Mouse (Mus musculus): Measurements from ENCODE around the gene Clic6. TPM values are rescaled to one million over a fixed set of nuclear protein-coding genes. Genes with fewer than 3 reads are reported as not detected.

Clic6 gene
- polyA plus RNA-seq, 1 experiment from 2014 or later = 0.60 TPM

GRCm38 (mm10) chr16:92478561-92479150 lies 6.9 kb upstream of the Clic6 start:
- H3K4me1 ChIP-seq (ENCODE audit: control insufficient read depth, low read depth, low read length) = peaks cover 5% of the 10 kb centered on the region; the same call in 1 of the 2 replicates
- H3K9ac ChIP-seq (ENCODE audit: low read depth, low read length) = no peak overlapping the region
- no peaks in the 10 kb centered on the region for H3K9me3 ChIP-seq (replicated peaks; ENCODE audit: control insufficient read depth, low read length)
- H3K4me3 ChIP-seq (ENCODE audit: low read depth, low read length) = no peak overlapping the region
- H3K27ac ChIP-seq (ENCODE audit: low read length) = no peak overlapping the region
- no peaks in the 10 kb centered on the region for H3K36me3 ChIP-seq (ENCODE audit: control insufficient read depth, insufficient read depth)
- H3K27me3 ChIP-seq (ENCODE audit: control insufficient read depth, insufficient read depth, low read depth, low read length) = peaks cover 23% of the 10 kb centered on the region
- 13% methylated on average over 23 of the region's 23 CpGs for WGBS (ENCODE audit: insufficient replicate concordance)
- ATAC-seq (ENCODE audit: low read depth) = no peak
- H3K4me2 ChIP-seq (ENCODE audit: low read depth, low read length) = no peak overlapping the region

- no peak overlapping the region for H3K9ac ChIP-seq (ENCODE audit: low read depth, low read length)
- no peaks in the 10 kb centered on the region for H3K9me3 ChIP-seq (replicated peaks; ENCODE audit: control insufficient read depth, low read length)
- H3K4me2 ChIP-seq (ENCODE audit: low read depth, low read length) = no peak overlapping the region
- H3K27me3 ChIP-seq (ENCODE audit: control insufficient read depth, insufficient read depth, low read depth, low read length) = no peaks in the 10 kb centered on the region; the same call in 1 of the 2 replicates
- WGBS (ENCODE audit: insufficient replicate concordance) = 66% methylated on average over 6 of the region's 6 CpGs
- H3K27ac ChIP-seq (ENCODE audit: low read length) = no peak overlapping the region
- no peaks in the 10 kb centered on the region for H3K36me3 ChIP-seq (ENCODE audit: control insufficient read depth, insufficient read depth)
- ATAC-seq (ENCODE audit: low read depth) = no peak
- peaks cover 7% of the 10 kb centered on the region for H3K4me1 ChIP-seq (ENCODE audit: control insufficient read depth, low read depth, low read length)
- H3K4me3 ChIP-seq (ENCODE audit: low read depth, low read length) = no peak overlapping the region
Measured at GRCm38 (mm10) chr16:92487086-92487485, 1.6 kb downstream of the Clic6 start.

GRCm38 (mm10) chr16:92487489-92487888 lies 2.0 kb downstream of the Clic6 start:
- ATAC-seq (ENCODE audit: low read depth) = peak; percentile 66
- WGBS (ENCODE audit: insufficient replicate concordance) = 22% methylated on average over 4 of the region's 4 CpGs
- Histone ChIP-seq H3K4me3 (ENCODE audit: low read depth, low read length) (no peak overlapping the region), H3K36me3 (ENCODE audit: control insufficient read depth, insufficient read depth) (no peaks in the 10 kb centered on the region), H3K27me3 (ENCODE audit: control insufficient read depth, insufficient read depth, low read depth, low read length) (no peaks in the 10 kb centered on the region; the same call in 1 of the 2 replicates), H3K9me3 (replicated peaks; ENCODE audit: control insufficient read depth, low read length) (no peaks in the 10 kb centered on the region), H3K4me2 (ENCODE audit: low read depth, low read length) (no peak overlapping the region), H3K27ac (ENCODE audit: low read length) (no peak overlapping the region), H3K4me1 (ENCODE audit: control insufficient read depth, low read depth, low read length) (peaks cover 11% of the 10 kb centered on the region), H3K9ac (ENCODE audit: low read depth, low read length) (no peak overlapping the region)

DNA sequence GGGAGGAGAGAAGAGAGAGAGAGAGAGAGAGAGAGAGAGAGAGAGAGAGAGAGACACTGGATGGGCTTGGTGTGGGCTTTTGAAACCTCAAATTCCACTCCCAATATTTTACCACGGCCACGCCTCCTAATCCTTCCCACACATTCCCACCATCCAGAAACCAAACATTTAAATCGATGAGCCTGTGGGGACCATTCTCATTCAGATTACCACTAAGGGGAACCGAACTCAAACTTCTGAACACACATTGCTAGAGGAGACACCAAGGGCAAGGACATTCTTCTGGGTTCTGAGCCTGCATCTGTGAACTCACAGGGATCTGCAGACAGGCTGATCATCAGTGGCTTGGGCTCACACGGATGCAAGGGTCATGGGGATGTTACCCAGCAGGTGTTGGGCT lies 2.9 kb downstream of the Clic6 start:
- no peak overlapping the region for H3K27ac ChIP-seq (ENCODE audit: low read length)
- H3K9me3 ChIP-seq (replicated peaks; ENCODE audit: control insufficient read depth, low read length) = no peaks in the 10 kb centered on the region
- H3K27me3 ChIP-seq (ENCODE audit: control insufficient read depth, insufficient read depth, low read depth, low read length) = no peaks in the 10 kb centered on the region
- no peak for ATAC-seq (ENCODE audit: low read depth)
- WGBS (ENCODE audit: insufficient replicate concordance) = 80% methylated on average over 5 of the region's 5 CpGs
- H3K4me2 ChIP-seq (ENCODE audit: low read depth, low read length) = no peak overlapping the region
- no peaks in the 10 kb centered on the region for H3K36me3 ChIP-seq (ENCODE audit: control insufficient read depth, insufficient read depth)
- H3K4me1 ChIP-seq (ENCODE audit: control insufficient read depth, low read depth, low read length) = peaks cover 17% of the 10 kb centered on the region
- H3K9ac ChIP-seq (ENCODE audit: low read depth, low read length) = no peak overlapping the region
- no peak overlapping the region for H3K4me3 ChIP-seq (ENCODE audit: low read depth, low read length)

GRCm38 (mm10) chr16:92489356-92489755 lies 3.8 kb downstream of the Clic6 start:
- no peaks in the 10 kb centered on the region for H3K27me3 ChIP-seq (ENCODE audit: control insufficient read depth, insufficient read depth, low read depth, low read length)
- no peak overlapping the region; the same call in 1 of the 2 replicates for H3K9ac ChIP-seq (ENCODE audit: low read depth, low read length)
- H3K4me3 ChIP-seq (ENCODE audit: low read depth, low read length) = no peak overlapping the region
- no peaks in the 10 kb centered on the region for H3K36me3 ChIP-seq (ENCODE audit: control insufficient read depth, insufficient read depth)
- ATAC-seq (ENCODE audit: low read depth) = peak; percentile 70
- no peaks in the 10 kb centered on the region for H3K9me3 ChIP-seq (replicated peaks; ENCODE audit: control insufficient read depth, low read length)
- H3K4me2 ChIP-seq (ENCODE audit: low read depth, low read length) = peak overlapping the region; percentile 10; the same call in 1 of the 2 replicates
- H3K27ac ChIP-seq (ENCODE audit: low read length) = peak overlapping the region; percentile 29; the same call in 1 of the 2 replicates
- 21% methylated on average over 9 of the region's 9 CpGs for WGBS (ENCODE audit: insufficient replicate concordance)
- peaks cover 25% of the 10 kb centered on the region for H3K4me1 ChIP-seq (ENCODE audit: control insufficient read depth, low read depth, low read length)

- Histone ChIP-seq H3K4me2 (ENCODE audit: low read depth, low read length) (peak overlapping the region; percentile 66), H3K9ac (ENCODE audit: low read depth, low read length) (no peak overlapping the region), H3K27me3 (ENCODE audit: control insufficient read depth, insufficient read depth, low read depth, low read length) (peaks cover 47% of the 10 kb centered on the region), H3K4me3 (ENCODE audit: low read depth, low read length) (peak overlapping the region; percentile 46), H3K36me3 (ENCODE audit: control insufficient read depth, insufficient read depth) (no peaks in the 10 kb centered on the region), H3K27ac (ENCODE audit: low read length) (no peak overlapping the region), H3K9me3 (replicated peaks; ENCODE audit: control insufficient read depth, low read length) (no peaks in the 10 kb centered on the region), H3K4me1 (ENCODE audit: control insufficient read depth, low read depth, low read length) (peaks cover 15% of the 10 kb centered on the region)
- WGBS (ENCODE audit: insufficient replicate concordance) = 11% methylated on average over 26 of the region's 26 CpGs
- ATAC-seq (ENCODE audit: low read depth) = no peak
Measured at GRCm38 (mm10) chr16:92497851-92498588, 12.5 kb downstream of the Clic6 start.

GRCm38 (mm10) chr16:92498589-92498981 lies 13.0 kb downstream of the Clic6 start:
- no peak for ATAC-seq (ENCODE audit: low read depth)
- no peaks in the 10 kb centered on the region for H3K36me3 ChIP-seq (ENCODE audit: control insufficient read depth, insufficient read depth)
- no peak overlapping the region for H3K27ac ChIP-seq (ENCODE audit: low read length)

GRCm38 (mm10) chr16:92499324-92499723 lies 13.8 kb downstream of the Clic6 start:
- no peaks in the 10 kb centered on the region for H3K36me3 ChIP-seq (ENCODE audit: control insufficient read depth, insufficient read depth)
- peaks cover 47% of the 10 kb centered on the region for H3K27me3 ChIP-seq (ENCODE audit: control insufficient read depth, insufficient read depth, low read depth, low read length)
- no peak for ATAC-seq (ENCODE audit: low read depth)
- peak overlapping the region; percentile 46 for H3K4me3 ChIP-seq (ENCODE audit: low read depth, low read length)
- H3K4me2 ChIP-seq (ENCODE audit: low read depth, low read length) = peak overlapping the region; percentile 66
- no peak overlapping the region for H3K27ac ChIP-seq (ENCODE audit: low read length)
- H3K9me3 ChIP-seq (replicated peaks; ENCODE audit: control insufficient read depth, low read length) = no peaks in the 10 kb centered on the region
- peaks cover 4% of the 10 kb centered on the region for H3K4me1 ChIP-seq (ENCODE audit: control insufficient read depth, low read depth, low read length)
- WGBS (ENCODE audit: insufficient replicate concordance) = 15% methylated on average over 15 of the region's 15 CpGs
- H3K9ac ChIP-seq (ENCODE audit: low read depth, low read length) = no peak overlapping the region

More at GRCm38 (mm10) chr16:92498589-92498981, 13.0 kb downstream of the Clic6 start:
- under 1% methylated on average over 33 of the region's 34 CpGs for WGBS (ENCODE audit: insufficient replicate concordance)
- Histone ChIP-seq H3K4me2 (ENCODE audit: low read depth, low read length) (peak overlapping the region; percentile 66), H3K4me3 (ENCODE audit: low read depth, low read length) (peak overlapping the region; percentile 46), H3K9ac (ENCODE audit: low read depth, low read length) (no peak overlapping the region), H3K4me1 (ENCODE audit: control insufficient read depth, low read depth, low read length) (peaks cover 10% of the 10 kb centered on the region), H3K27me3 (ENCODE audit: control insufficient read depth, insufficient read depth, low read depth, low read length) (peaks cover 47% of the 10 kb centered on the region), H3K9me3 (replicated peaks; ENCODE audit: control insufficient read depth, low read length) (no peaks in the 10 kb centered on the region)

DNA sequence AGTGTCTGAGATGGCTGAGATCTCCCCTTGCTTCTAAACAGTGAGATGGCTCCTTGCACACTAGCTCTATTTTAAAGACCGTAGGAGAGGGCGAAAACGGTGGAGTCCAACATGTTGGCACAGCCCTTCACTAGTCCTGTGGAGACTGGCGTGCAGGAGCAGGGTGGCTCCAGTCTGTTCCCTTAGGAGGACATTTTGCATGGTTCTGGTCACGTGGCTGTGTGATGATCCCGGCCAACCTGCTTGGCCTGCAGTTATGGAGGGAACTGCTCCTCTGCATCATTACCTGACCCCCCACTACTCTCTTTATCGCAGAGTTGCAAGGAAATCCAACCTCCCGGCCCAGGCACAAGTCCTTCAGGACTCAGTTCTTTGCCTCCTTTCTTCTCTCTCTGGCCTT lies 15.0 kb downstream of the Clic6 start:
- Histone ChIP-seq H3K4me2 (ENCODE audit: low read depth, low read length) (no peak overlapping the region), H3K27me3 (ENCODE audit: control insufficient read depth, insufficient read depth, low read depth, low read length) (peaks cover 47% of the 10 kb centered on the region), H3K9ac (ENCODE audit: low read depth, low read length) (no peak overlapping the region), H3K4me3 (ENCODE audit: low read depth, low read length) (no peak overlapping the region), H3K9me3 (replicated peaks; ENCODE audit: control insufficient read depth, low read length) (no peaks in the 10 kb centered on the region), H3K27ac (ENCODE audit: low read length) (no peak overlapping the region), H3K36me3 (ENCODE audit: control insufficient read depth, insufficient read depth) (no peaks in the 10 kb centered on the region), H3K4me1 (ENCODE audit: control insufficient read depth, low read depth, low read length) (no peaks in the 10 kb centered on the region)
- ATAC-seq (ENCODE audit: low read depth) = no peak
- 66% methylated on average over 8 of the region's 8 CpGs for WGBS (ENCODE audit: insufficient replicate concordance)

Data from liver, embryonic 16.5 days (tissue).